ENCODE assay signal across 8 mouse cellular contexts in genomic region chr4:57957200-57958085, GRCm38 (mm10). TPM values are rescaled to one million over a fixed set of nuclear protein-coding genes. Genes with fewer than 3 reads are reported as not detected.
A peak's percentile ranks its signal among the peaks of the same experiment; 100 is the strongest.
DNase-seq lines count a peak whose midpoint lies in the region; ATAC-seq and TF ChIP-seq lines count a peak whose summit lies in the region.

No protein-coding gene starts in this region.

- H3K36me3 ChIP-seq in lung, embryonic 14.5 days (ENCODE audit: insufficient read depth), result no peaks in the 10 kb centered on the region; the same call in 1 of the 2 replicates
- no peaks in the 10 kb centered on the region for H3K36me3 ChIP-seq in forebrain, postnatal 0 days (ENCODE audit: insufficient read depth)
- peaks cover 13% of the 10 kb centered on the region for H3K36me3 ChIP-seq in liver, embryonic 13.5 days

- peak overlapping the region; percentile 72 for H3K4me3 ChIP-seq in lung, embryonic 14.5 days (ENCODE audit: low read depth, low read length)
- peak overlapping the region; percentile 76; the same call in 1 of the 2 replicates for H3K4me3 ChIP-seq in forebrain, postnatal 0 days (ENCODE audit: low read depth, low read length)
- H3K4me3 ChIP-seq in liver, embryonic 13.5 days (replicated peaks), result peak overlapping the region; percentile 91

- ATAC-seq in lung, embryonic 14.5 days (ENCODE audit: insufficient read depth), result no peak
- ATAC-seq in forebrain, postnatal 0 days, result no peak
- no peak for ATAC-seq in liver, embryonic 13.5 days (ENCODE audit: low read depth)
- no peak for ATAC-seq in monocyte, adult 5-6 weeks (replicated peaks; ENCODE audit: insufficient number of reproducible peaks, low FRiP score, low TSS enrichment, poor library complexity, severe bottlenecking)

- H3K9ac ChIP-seq in lung, embryonic 14.5 days, result peak overlapping the region; percentile 50
- no peak overlapping the region for H3K9ac ChIP-seq in forebrain, postnatal 0 days
- H3K9ac ChIP-seq in liver, embryonic 13.5 days, result peak overlapping the region; percentile 78

- peaks cover 14% of the 10 kb centered on the region for H3K4me1 ChIP-seq in lung, embryonic 14.5 days (ENCODE audit: insufficient read depth)
- H3K4me1 ChIP-seq in forebrain, postnatal 0 days (ENCODE audit: insufficient read depth), result no peaks in the 10 kb centered on the region; the same call in 1 of the 2 replicates
- peaks cover 37% of the 10 kb centered on the region for H3K4me1 ChIP-seq in liver, embryonic 13.5 days (replicated peaks)

- DNase-seq in lung, embryonic 14.5 days, result no peak
- DNase-seq in lung, postnatal 36 days, result no peak
- DNase-seq in cerebellum, adult 8-10 months, result peak; percentile 8
- no peak for DNase-seq in forebrain, postnatal 0 days
- peak; percentile 5 for DNase-seq in liver, embryonic 13.5 days
- DNase-seq in gastrocnemius, adult 18-20 months (ENCODE audit: low spot score), result no peak
- no peak for DNase-seq in kidney, postnatal 14 days

- no peaks in the 10 kb centered on the region for H3K9me3 ChIP-seq in lung, embryonic 14.5 days (ENCODE audit: low read depth, low read length)
- H3K9me3 ChIP-seq in forebrain, postnatal 0 days (ENCODE audit: low read length), result no peaks in the 10 kb centered on the region
- no peaks in the 10 kb centered on the region for H3K9me3 ChIP-seq in liver, embryonic 13.5 days (replicated peaks)

- 31% methylated on average over 11 of the region's 11 CpGs for WGBS in lung, embryonic 14.5 days
- WGBS in forebrain, postnatal 0 days, result 51% methylated on average over 11 of the region's 11 CpGs
- WGBS in liver, embryonic 13.5 days (ENCODE audit: insufficient replicate concordance), result 42% methylated on average over 11 of the region's 11 CpGs

- H3K4me2 ChIP-seq in lung, embryonic 14.5 days, result peak overlapping the region; percentile 79
- H3K4me2 ChIP-seq in forebrain, postnatal 0 days (ENCODE audit: low read depth), result peak overlapping the region; percentile 81
- H3K4me2 ChIP-seq in liver, embryonic 13.5 days, result peak overlapping the region; percentile 89

- no peak for TF ChIP-seq CTCF in lung, embryonic 14.5 days (IDR thresholded peaks at IDR 0.05; ENCODE audit: low read depth)
- TF ChIP-seq CTCF in forebrain, postnatal 0 days (IDR thresholded peaks at IDR 0.05; ENCODE audit: low read depth), result no peak

- H3K27ac ChIP-seq in lung, embryonic 14.5 days (ENCODE audit: low read depth), result peak overlapping the region; percentile 89
- 0 out of 2 replicates have a peak overlapping the region, but pooled peaks have one; percentile 86 for H3K27ac ChIP-seq in forebrain, postnatal 0 days (ENCODE audit: low read depth, low read length)
- peak overlapping the region; percentile 98 for H3K27ac ChIP-seq in liver, embryonic 13.5 days

- H3K27me3 ChIP-seq in lung, embryonic 14.5 days (ENCODE audit: insufficient read depth, low read length), result no peaks in the 10 kb centered on the region
- no peaks in the 10 kb centered on the region for H3K27me3 ChIP-seq in forebrain, postnatal 0 days (ENCODE audit: insufficient read depth, low read length)
- no peaks in the 10 kb centered on the region for H3K27me3 ChIP-seq in liver, embryonic 13.5 days

RNA-seq across cellular contexts. Expression of gene Txn1, which starts 1.2 kb away (rescaled TPM):
- polyA plus RNA-seq in lung, embryonic 14.5 days (2014; fragmentation: Nextera tagmentation; extraction: Ambion mirVana), result 472 and 487 TPM in 2 replicates
- 92.1 and 115 TPM in 2 replicates for total RNA-seq in forebrain, postnatal 0 days (2014; rRNA removed)
- polyA plus RNA-seq in forebrain, postnatal 0 days (2015; fragmentation: Nextera tagmentation; extraction: Ambion mirVana), result 340 and 365 TPM in 2 replicates
- polyA plus RNA-seq in liver, embryonic 13.5 days (2015; fragmentation: Nextera tagmentation; extraction: Ambion mirVana), result 275 and 284 TPM in 2 replicates
- total RNA-seq in monocyte, adult 5-6 weeks (2017), result 80.1 to 128 TPM (median 116 TPM) in 3 replicates
- total RNA-seq in gastrocnemius, adult 18-20 months (2021), result 10 to 100 TPM; 69.4 to 71.6 TPM

RNA-seq across cellular contexts. Expression of gene D630039A03Rik, which starts 41.3 kb away (rescaled TPM):
- polyA plus RNA-seq in lung, embryonic 14.5 days (2014; fragmentation: Nextera tagmentation; extraction: Ambion mirVana), result 2.2 and 2.3 TPM in 2 replicates
- total RNA-seq in forebrain, postnatal 0 days (2014; rRNA removed), result 0.29 TPM in 1 of 2 replicates, not detected in the other
- not detected in 2 replicates for polyA plus RNA-seq in forebrain, postnatal 0 days (2015; fragmentation: Nextera tagmentation; extraction: Ambion mirVana)
- 0.28 and 0.33 TPM in 2 replicates for polyA plus RNA-seq in liver, embryonic 13.5 days (2015; fragmentation: Nextera tagmentation; extraction: Ambion mirVana)
- 0.19 TPM in 1 of 3 replicates, not detected in the others for total RNA-seq in monocyte, adult 5-6 weeks (2017)
- total RNA-seq in gastrocnemius, adult 18-20 months (2021), result not detected

RNA-seq across cellular contexts. Expression of gene Txndc8, which starts 51.5 kb away (rescaled TPM):
- polyA plus RNA-seq in lung, embryonic 14.5 days (2014; fragmentation: Nextera tagmentation; extraction: Ambion mirVana), result not detected in 2 replicates
- not detected in 2 replicates for total RNA-seq in forebrain, postnatal 0 days (2014; rRNA removed)
- not detected in 2 replicates for polyA plus RNA-seq in forebrain, postnatal 0 days (2015; fragmentation: Nextera tagmentation; extraction: Ambion mirVana)
- not detected in 2 replicates for polyA plus RNA-seq in liver, embryonic 13.5 days (2015; fragmentation: Nextera tagmentation; extraction: Ambion mirVana)
- total RNA-seq in monocyte, adult 5-6 weeks (2017), result not detected in 3 replicates
- total RNA-seq in gastrocnemius, adult 18-20 months (2021), result not detected

Comparison
In these comparisons a context has a peak if more than half of its experiments do, and no peak if none do; other contexts are left out.
1. DNase-seq: peak in cerebellum, adult 8-10 months (single experiment) and liver, embryonic 13.5 days (single experiment); none in lung, embryonic 14.5 days (single experiment), lung, postnatal 36 days (single experiment), forebrain, postnatal 0 days (single experiment), gastrocnemius, adult 18-20 months (single experiment) and kidney, postnatal 14 days (single experiment).
2. Peak in every context shown above with its lines, with median percentiles within 50 percentile points of each other: H3K27ac ChIP-seq, H3K4me2 ChIP-seq and H3K4me3 ChIP-seq.